Mouse (Mus musculus) lung, embryonic 16.5 days (tissue): ENCODE results near the gene Sh3bgrl. TPM values are rescaled to one million over a fixed set of nuclear protein-coding genes. Genes with fewer than 3 reads are reported as not detected.

Experiments used
- ATAC-seq: fragments of 200-750 bp; cut with Nextera tagmentation; 2 replicates; pipeline ENCODE4 v1.8.0; 2017; ENCODE audit warnings: low read depth, mild to moderate bottlenecking, moderate library complexity
- H3K27ac ChIP-seq: fragments of 300-500 bp; sonication (generic); 2 replicates; pipeline ENCODE4 v1.5.1; 2014; ENCODE audit warnings: mild to moderate bottlenecking, control low read depth, low read length
- H3K27me3 ChIP-seq: fragments of 300-500 bp; sonication (generic); 2 replicates; pipeline ENCODE4 v1.6.1; 2014; ENCODE audit warnings: low read depth, low read length, mixed read lengths; ENCODE audit not compliant: control insufficient read depth, insufficient read depth
- H3K36me3 ChIP-seq: fragments of 300-500 bp; sonication (generic); 2 replicates; pipeline ENCODE4 v1.6.1; 2014; ENCODE audit warnings: low read length; ENCODE audit not compliant: control insufficient read depth, insufficient read depth
- H3K4me1 ChIP-seq: fragments of 300-500 bp; sonication (generic); replicated peaks from 2 replicates; pipeline ENCODE4 v1.6.1; 2014; ENCODE audit warnings: low read length, mixed read lengths; ENCODE audit not compliant: control insufficient read depth, insufficient read depth
- H3K4me2 ChIP-seq: fragments of 300-500 bp; sonication (generic); 2 replicates; pipeline ENCODE4 v1.6.1; 2014; ENCODE audit warnings: low read depth, low read length, control low read depth
- H3K4me3 ChIP-seq: fragments of 300-500 bp; sonication (generic); 2 replicates; pipeline ENCODE4 v1.5.1; 2014; ENCODE audit warnings: mild to moderate bottlenecking, low read length, control low read depth
- H3K9ac ChIP-seq: fragments of 300-500 bp; sonication (generic); 2 replicates; pipeline ENCODE4 v1.6.1; 2014; ENCODE audit warnings: low read length, control low read depth
- H3K9me3 ChIP-seq: fragments of 300-500 bp; sonication (generic); 2 replicates; pipeline ENCODE4 v1.6.1; 2016; ENCODE audit warnings: low read length; ENCODE audit not compliant: control insufficient read depth
- WGBS: fragments of 180-500 bp; shearing (Covaris S2); extraction: QIAGEN DNeasy Blood & Tissue Kit; methylation state at CpG from one replicate; pipeline ENCODE4 v1.1.7; 2014; 5-methylcytosine and 5-hydroxymethylcytosine counted together
- polyA plus RNA-seq: library from polyadenylated mRNA; unstranded; fragments of >200 nt; fragmentation: Nextera tagmentation; extraction: Ambion mirVana; gene quantifications from 2 replicates; pipeline ENCODE4 v1.2.1, GENCODE M21; 2015

Gene Sh3bgrl
- polyA plus RNA-seq, 1 experiment from 2014 or later = 265 TPM

GRCm38 (mm10) chrX:109141337-109141870 is 46.2 kb downstream of the Sh3bgrl start:
- Histone ChIP-seq H3K27me3 (no peaks in the 10 kb centered on the region), H3K27ac (peak overlapping the region; percentile 79), H3K4me2 (no peak overlapping the region), H3K9ac (no peak overlapping the region), H3K4me3 (no peak overlapping the region), H3K9me3 (no peaks in the 10 kb centered on the region), H3K36me3 (no peaks in the 10 kb centered on the region), H3K4me1 (no peaks in the 10 kb centered on the region)
- ATAC-seq = peak; percentile 64
- 33% methylated on average over 1 of the region's 1 CpGs for WGBS

- H3K9me3 ChIP-seq = no peaks in the 10 kb centered on the region
- no peaks in the 10 kb centered on the region for H3K27me3 ChIP-seq
- H3K27ac ChIP-seq = peak overlapping the region; percentile 79
- no peaks in the 10 kb centered on the region for H3K36me3 ChIP-seq
- no peaks in the 10 kb centered on the region for H3K4me1 ChIP-seq
- no peak overlapping the region for H3K4me2 ChIP-seq
- ATAC-seq = peak; percentile 71; the same call in 1 of the 2 replicates
- H3K4me3 ChIP-seq = no peak overlapping the region
- no peak overlapping the region for H3K9ac ChIP-seq
- WGBS = 38% methylated on average over 4 of the region's 4 CpGs
Observed at GRCm38 (mm10) chrX:109142281-109142680, 47.1 kb downstream of the Sh3bgrl start.

- ATAC-seq = no peak
- Histone ChIP-seq H3K4me3 (no peak overlapping the region), H3K36me3 (no peaks in the 10 kb centered on the region), H3K9ac (no peak overlapping the region), H3K4me2 (no peak overlapping the region), H3K27ac (no peak overlapping the region), H3K9me3 (no peaks in the 10 kb centered on the region), H3K4me1 (no peaks in the 10 kb centered on the region), H3K27me3 (no peaks in the 10 kb centered on the region)
- 83% methylated on average over 6 of the region's 6 CpGs for WGBS
Observed at GRCm38 (mm10) chrX:109145779-109146178, 50.6 kb downstream of the Sh3bgrl start.

- WGBS = 92% methylated on average over 3 of the region's 3 CpGs
- Histone ChIP-seq H3K27ac (no peak overlapping the region), H3K36me3 (no peaks in the 10 kb centered on the region), H3K4me3 (no peak overlapping the region), H3K27me3 (no peaks in the 10 kb centered on the region), H3K4me1 (no peaks in the 10 kb centered on the region), H3K9me3 (no peaks in the 10 kb centered on the region), H3K4me2 (no peak overlapping the region), H3K9ac (no peak overlapping the region)
- ATAC-seq = no peak
Observed at GRCm38 (mm10) chrX:109147108-109147507, 51.9 kb downstream of the Sh3bgrl start.

- Histone ChIP-seq H3K27ac (no peak overlapping the region), H3K27me3 (no peaks in the 10 kb centered on the region), H3K4me2 (no peak overlapping the region), H3K4me3 (no peak overlapping the region), H3K9ac (no peak overlapping the region), H3K36me3 (no peaks in the 10 kb centered on the region), H3K4me1 (no peaks in the 10 kb centered on the region), H3K9me3 (no peaks in the 10 kb centered on the region)
- ATAC-seq = no peak
- WGBS = 87% methylated on average over 2 of the region's 2 CpGs
Observed at GRCm38 (mm10) chrX:109151228-109151627, 56.1 kb downstream of the Sh3bgrl start.

- no peaks in the 10 kb centered on the region for H3K4me1 ChIP-seq
- no peak overlapping the region for H3K9ac ChIP-seq
- 75% methylated on average over 1 of the region's 1 CpGs for WGBS
- H3K27ac ChIP-seq = 0 out of 2 replicates have a peak overlapping the region, but pooled peaks have one; percentile 17
- H3K36me3 ChIP-seq = no peaks in the 10 kb centered on the region
- no peak overlapping the region for H3K4me2 ChIP-seq
- H3K9me3 ChIP-seq = no peaks in the 10 kb centered on the region
- H3K4me3 ChIP-seq = no peak overlapping the region
- ATAC-seq = no peak
- no peaks in the 10 kb centered on the region for H3K27me3 ChIP-seq
Observed at GRCm38 (mm10) chrX:109160326-109160725, 65.2 kb downstream of the Sh3bgrl start.

DNA sequence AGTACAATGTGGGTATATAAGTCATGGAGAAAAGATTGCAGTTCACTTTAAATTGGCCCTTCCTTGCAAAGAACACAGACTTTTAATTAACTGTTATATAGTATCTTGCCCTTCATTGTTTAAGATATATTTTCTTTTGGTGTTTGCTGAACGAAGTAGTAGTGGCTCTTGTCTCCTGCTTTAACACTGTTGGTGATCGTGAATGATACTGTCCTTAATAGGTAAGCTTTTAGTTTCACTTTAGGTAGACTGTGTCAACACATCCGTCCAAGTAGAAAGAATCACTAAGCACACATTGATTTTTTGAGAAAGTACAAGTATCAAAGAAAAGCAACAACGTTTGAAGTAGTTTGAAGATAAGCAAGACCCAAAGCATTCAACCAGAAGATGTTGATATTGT is 65.7 kb downstream of the Sh3bgrl start:
- no peak overlapping the region for H3K9ac ChIP-seq
- H3K4me1 ChIP-seq = no peaks in the 10 kb centered on the region
- no peaks in the 10 kb centered on the region for H3K36me3 ChIP-seq
- H3K4me2 ChIP-seq = 0 out of 2 replicates have a peak overlapping the region, but pooled peaks have one; percentile 6
- ATAC-seq = no peak
- no peaks in the 10 kb centered on the region for H3K9me3 ChIP-seq
- whole genome bisulfite sequencing = 49% methylated on average over 4 of the region's 4 CpGs
- no peaks in the 10 kb centered on the region for H3K27me3 ChIP-seq
- H3K4me3 ChIP-seq = no peak overlapping the region
- no peak overlapping the region for H3K27ac ChIP-seq

- peak; percentile 74 for ATAC-seq
- no peak overlapping the region for H3K4me3 ChIP-seq
- H3K4me2 ChIP-seq = no peak overlapping the region
- no peaks in the 10 kb centered on the region for H3K9me3 ChIP-seq
- H3K27ac ChIP-seq = no peak overlapping the region
- WGBS = 45% methylated on average over 2 of the region's 2 CpGs
- H3K9ac ChIP-seq = no peak overlapping the region
- H3K4me1 ChIP-seq = 0 out of 2 replicates have a peak, but pooled peaks cover 4% of the 10 kb centered on the region
- no peaks in the 10 kb centered on the region for H3K27me3 ChIP-seq
- no peaks in the 10 kb centered on the region for H3K36me3 ChIP-seq
Observed at GRCm38 (mm10) chrX:109175038-109175437, 79.9 kb downstream of the Sh3bgrl start.

- Histone ChIP-seq H3K4me3 (no peak overlapping the region), H3K4me1 (0 out of 2 replicates have a peak, but pooled peaks cover 4% of the 10 kb centered on the region), H3K9ac (no peak overlapping the region), H3K4me2 (no peak overlapping the region), H3K27ac (no peak overlapping the region), H3K9me3 (no peaks in the 10 kb centered on the region), H3K27me3 (no peaks in the 10 kb centered on the region), H3K36me3 (no peaks in the 10 kb centered on the region)
- WGBS = 48% methylated on average over 3 of the region's 3 CpGs
- ATAC-seq = peak; percentile 81
Observed at GRCm38 (mm10) chrX:109175470-109175869, 80.3 kb downstream of the Sh3bgrl start.
